Mouse (Mus musculus) gastrocnemius, postnatal 36 days (tissue): ENCODE data around the gene G2e3. TPM values are rescaled to one million over a fixed set of nuclear protein-coding genes. Genes with fewer than 3 reads are reported as not detected.
A peak's percentile ranks its signal among the peaks of the same experiment; 100 is the strongest.

Experiments used
- DNase-seq, 2 experiments: peaks; one replicate each; pipeline ENCODE4 v3.0.0; 2022
- intact Hi-C: fragments of 180-260 bp; cut with DNase I; formaldehyde crosslinking; loops from one replicate; pipeline ENCODE4 v1.15.1; 2025
- long read RNA-seq, 2 experiments: library from polyadenylated mRNA; stranded (forward); transcript quantifications; one replicate each; pipeline ENCODE4 v2.0.0; 2021
- total RNA-seq, 2 experiments: library from RNA; stranded (reverse); gene quantifications; 2 replicates each; pipeline ENCODE4 v1.2.3; 2021

Gene G2e3
- total RNA-seq: 1 to 10 TPM; 1.8 to 1.9 TPM
- long read RNA-seq, experiment 1, partial matches to known transcripts: 0 of 2 reads
- long read RNA-seq, experiment 1, other reads (novel, unspliced or antisense): 2 of 2 reads
- long read RNA-seq, experiment 2, full-length matches to known transcripts: 1 of 2 reads
- long read RNA-seq, experiment 2, partial matches to known transcripts: 0 of 2 reads
- long read RNA-seq, experiment 2, other reads (novel, unspliced or antisense): 1 of 2 reads

GRCm38 (mm10) chr12:51347988-51348697, at the start of gene G2e3:
Gene G2e3, plus strand, starts transcription at chr12:51348061.
- peak; percentile 75 to 85 for DNase-seq
- intact Hi-C loops: no loop called here

- intact Hi-C loops: no loop called here
- no peak for DNase-seq
Observed at GRCm38 (mm10) chr12:51323604-51324003, 24.3 kb upstream of the G2e3 start.

GRCm38 (mm10) chr12:51326819-51327218, 21.0 kb upstream of the G2e3 start:
- no peak for DNase-seq
- intact Hi-C loops: no loop called here

- DNase-seq: no peak
- intact Hi-C loops: no loop called here
Observed at GRCm38 (mm10) chr12:51337014-51337413, 10.8 kb upstream of the G2e3 start.

- intact Hi-C loops: no loop called here
- no peak for DNase-seq
Observed at GRCm38 (mm10) chr12:51346121-51346520, 1.7 kb upstream of the G2e3 start.

- intact Hi-C loops: no loop called here
- DNase-seq: no peak
Observed at GRCm38 (mm10) chr12:51348698-51348998, 787 bp downstream of the G2e3 start.

GRCm38 (mm10) chr12:51355296-51355695, 7.4 kb downstream of the G2e3 start:
- no peak for DNase-seq

GRCm38 (mm10) chr12:51361294-51361693, 13.4 kb downstream of the G2e3 start:
- DNase-seq: no peak
- intact Hi-C loops: no loop called here

More at GRCm38 (mm10) chr12:51355296-51355695, 7.4 kb downstream of the G2e3 start:
- intact Hi-C loops: no loop called here

- intact Hi-C loops: no loop called here
- DNase-seq: no peak
Observed at GRCm38 (mm10) chr12:51362898-51363297, 15.0 kb downstream of the G2e3 start.

GRCm38 (mm10) chr12:51368504-51368903, 20.6 kb downstream of the G2e3 start:
- no peak for DNase-seq
- intact Hi-C loops: no loop called here

- intact Hi-C loops: no loop called here
- DNase-seq: peak; percentile 86 to 89
Observed at GRCm38 (mm10) chr12:51377003-51377887, 29.4 kb downstream of the G2e3 start, which contains the start of gene Scfd1. Gene Scfd1, plus strand, starts transcription at chr12:51377510.

GRCm38 (mm10) chr12:51377888-51378190, 30.0 kb downstream of the G2e3 start:
- intact Hi-C loops: no loop called here
- no peak for DNase-seq

GRCm38 (mm10) chr12:51399871-51400270, 52.0 kb downstream of the G2e3 start:
- no peak for DNase-seq
- intact Hi-C loops: loop anchor here (10.0 kb wide), 1 partner anchor 345 kb away; no protein-coding TSS in a partner anchor

- intact Hi-C loops: loop anchor here (10.0 kb wide), 1 partner anchor 343 kb away; no protein-coding TSS in a partner anchor
- no peak for DNase-seq
Observed at GRCm38 (mm10) chr12:51402060-51402698, 54.3 kb downstream of the G2e3 start.

- intact Hi-C loops: loop anchor here (10.0 kb wide), 1 partner anchor 341 kb away; no protein-coding TSS in a partner anchor
- DNase-seq: no peak
Observed at GRCm38 (mm10) chr12:51403987-51404586, 56.2 kb downstream of the G2e3 start.

- DNase-seq: no peak
- intact Hi-C loops: no loop called here
Observed at GRCm38 (mm10) chr12:51411362-51411761, 63.5 kb downstream of the G2e3 start.
